Mouse (Mus musculus): ENCODE data around the gene Cog3.

Gene Cog3

GRCm38 (mm10) chr14:75697928-75698327 is 56.4 kb downstream of the Cog3 start:
- no peak for DNase-seq (ENCODE audit: low spot score in 2 of 2)

DNA sequence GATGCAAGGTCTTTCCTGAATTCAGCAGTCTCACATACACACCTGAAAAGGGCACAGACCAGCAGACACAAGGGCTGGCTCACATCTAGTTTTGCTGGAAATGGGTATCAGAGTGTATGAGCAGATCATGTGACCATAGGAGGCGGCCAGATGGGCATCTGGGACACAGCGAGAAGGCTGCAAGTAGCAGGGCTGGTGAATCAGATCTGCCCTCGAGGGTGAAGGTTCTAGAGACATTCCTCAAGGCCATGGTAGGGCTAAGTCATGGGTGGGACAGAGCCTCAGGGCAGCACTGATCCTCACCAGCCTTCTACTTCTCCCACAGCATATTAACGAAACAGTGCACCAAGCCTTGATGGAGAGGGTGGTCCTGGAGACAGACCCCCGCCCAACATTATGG is 58.2 kb downstream of the Cog3 start:
- DNase-seq (ENCODE audit: low spot score in 2 of 2): no peak

GRCm38 (mm10) chr14:75690428-75690827 is 63.9 kb downstream of the Cog3 start:
- DNase-seq (ENCODE audit: low spot score in 2 of 2): no peak

DNA sequence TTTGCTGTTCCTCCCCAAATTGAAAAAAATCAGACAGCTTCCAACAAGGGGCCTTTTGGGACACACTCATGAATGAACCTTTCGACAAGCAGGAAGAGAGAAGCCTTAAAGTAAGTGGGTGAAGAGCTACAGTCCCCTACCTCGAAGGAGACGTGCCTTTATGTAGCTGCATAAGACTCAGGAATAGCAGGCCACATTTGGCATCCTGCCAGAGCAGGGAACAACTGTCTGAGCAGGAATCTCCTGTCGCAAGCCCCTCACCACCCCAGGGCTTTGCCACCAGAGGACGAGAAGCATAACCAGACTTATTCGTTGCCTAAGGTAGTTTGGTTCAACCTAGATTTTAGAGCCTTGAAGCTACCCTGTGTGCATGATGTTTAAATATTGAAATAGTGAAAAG is 78.0 kb downstream of the Cog3 start:
- DNase-seq (ENCODE audit: low spot score in 2 of 2): no peak

GRCm38 (mm10) chr14:75669085-75669645 is 85.2 kb downstream of the Cog3 start:
- DNase-seq (ENCODE audit: low spot score in 2 of 2): no peak

DNA sequence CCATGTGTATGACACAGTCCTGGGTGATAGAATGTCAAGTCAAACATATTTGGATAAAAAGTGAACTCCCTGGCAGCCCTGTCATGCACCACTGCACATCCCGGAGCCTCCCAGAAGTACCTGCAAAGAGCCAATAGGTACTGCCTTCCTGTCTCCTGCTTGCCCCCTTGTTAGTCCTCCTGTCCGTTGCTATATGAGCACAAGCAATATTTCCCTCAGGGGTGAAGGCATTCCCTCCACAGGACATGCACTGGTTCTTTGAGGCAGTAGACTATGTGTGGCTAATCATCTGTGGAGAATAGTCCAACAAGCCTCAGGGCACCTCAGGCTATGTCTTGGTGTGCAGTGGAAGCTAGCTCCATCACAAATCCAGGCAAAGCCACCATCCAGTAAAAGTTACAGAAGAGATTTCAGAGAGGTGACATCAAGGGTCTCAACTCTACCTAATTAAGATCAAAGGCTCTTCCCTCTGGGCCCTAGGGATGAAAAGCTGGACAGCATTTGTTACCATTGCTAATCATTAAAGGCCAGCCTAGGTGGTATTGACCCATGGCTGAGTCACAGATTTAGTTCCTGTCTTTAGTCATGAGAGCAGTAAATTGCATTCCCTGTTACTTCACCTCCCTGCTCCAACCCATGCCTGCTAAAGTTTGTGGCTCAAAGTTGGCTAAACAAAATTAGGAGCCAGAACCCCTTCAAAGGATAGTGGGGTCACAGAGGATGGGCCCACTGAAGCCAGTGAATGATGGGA is 88.7 kb downstream of the Cog3 start:
- DNase-seq (ENCODE audit: low spot score in 2 of 2): no peak

GRCm38 (mm10) chr14:75661548-75661947 is 92.8 kb downstream of the Cog3 start:
- DNase-seq (ENCODE audit: low spot score in 2 of 2): no peak

- no peak for DNase-seq (ENCODE audit: low spot score in 2 of 2)
Measured at GRCm38 (mm10) chr14:75660936-75661335, 93.4 kb downstream of the Cog3 start.
